Mouse (Mus musculus): Measurements from ENCODE around the gene Stard10. TPM values are rescaled to one million over a fixed set of nuclear protein-coding genes. Genes with fewer than 3 reads are reported as not detected.

The Stard10 gene
- polyA plus RNA-seq, 1 experiment from 2014 or later, result 7.3 TPM

Other genes starting within 250 kb of the Stard10 start
- gene Fchsd2, start 224.2 kb upstream of the Stard10 start, polyA plus RNA-seq (2016; fragmentation: Nextera tagmentation; extraction: Ambion mirVana), result 19.0 and 21.2 TPM in 2 replicates
- 20.9 and 21.6 TPM in 2 replicates for gene Atg16l2, start 14.8 kb upstream of the Stard10 start, polyA plus RNA-seq (2016; fragmentation: Nextera tagmentation; extraction: Ambion mirVana)
- gene Arap1, start 31.0 kb downstream of the Stard10 start, polyA plus RNA-seq (2016; fragmentation: Nextera tagmentation; extraction: Ambion mirVana), result 13.6 and 16.3 TPM in 2 replicates
- gene Gm45837, start 93.8 kb downstream of the Stard10 start, polyA plus RNA-seq (2016; fragmentation: Nextera tagmentation; extraction: Ambion mirVana), result 3.0 TPM in 1 of 2 replicates, not detected in the other
- 11.9 and 13.4 TPM in 2 replicates for gene Pde2a, start 104.6 kb downstream of the Stard10 start, polyA plus RNA-seq (2016; fragmentation: Nextera tagmentation; extraction: Ambion mirVana)